Mouse (Mus musculus) lung, adult 10 weeks (tissue): ENCODE results near the gene 4930596D02Rik. TPM values are rescaled to one million over a fixed set of nuclear protein-coding genes. Genes with fewer than 3 reads are reported as not detected.

Experiments
- polyA plus RNA-seq: library from polyadenylated mRNA; stranded (reverse); fragments of 350-450 nt; fragmentation: Illumina TruSeq; extraction: RNeasy Lipid Tissue Mini Kit (QIAGEN cat#74804); gene quantifications from one replicate; pipeline ENCODE4 v1.2.3, GENCODE M21; 2014; ENCODE audit warnings: low read depth, low replicate concordance; ENCODE audit not compliant: insufficient read depth

The 4930596D02Rik gene
- polyA plus RNA-seq: not detected

GRCm38 (mm10) chr14:35811878-35812277, at the start of gene 4930596D02Rik:
Gene 4930596D02Rik, minus strand, starts transcription at chr14:35811978.

